Mouse (Mus musculus) v-Abl transformed pro-B cells (cell line): ENCODE data around the gene Dnajc13.

Source experiments
- in situ Hi-C, 2 experiments: fragments of 400-800 bp; cut with MboI; formaldehyde crosslinking; loops; one replicate each; pipeline ENCODE4 v1.15.1; 2025; ENCODE audit not compliant: unreplicated experiment in 2 of 2

Gene Dnajc13

GRCm38 (mm10) chr9:104148969-104149368, 113.8 kb downstream of the Dnajc13 start:
- in situ Hi-C loops = loop anchor here in 1 of 2 experiments (25.0 kb wide), 1 partner anchor 337 kb away; no protein-coding TSS in a partner anchor

- in situ Hi-C loops = loop anchor here in 1 of 2 experiments (25.0 kb wide), 1 partner anchor 334 kb away; no protein-coding TSS in a partner anchor
Measured at GRCm38 (mm10) chr9:104146683-104147082, 116.0 kb downstream of the Dnajc13 start.

- in situ Hi-C loops = loop anchor here in 1 of 2 experiments (25.0 kb wide), 1 partner anchor 332 kb away; no protein-coding TSS in a partner anchor
Measured at GRCm38 (mm10) chr9:104144314-104144996, 118.3 kb downstream of the Dnajc13 start.

GRCm38 (mm10) chr9:104142805-104143204, 119.9 kb downstream of the Dnajc13 start:
- in situ Hi-C loops = loop anchor here in 1 of 2 experiments (25.0 kb wide), 1 partner anchor 331 kb away; no protein-coding TSS in a partner anchor

GRCm38 (mm10) chr9:104140351-104140750, 122.4 kb downstream of the Dnajc13 start:
- in situ Hi-C loops = loop anchor here in 1 of 2 experiments (25.0 kb wide), 1 partner anchor 328 kb away; no protein-coding TSS in a partner anchor

GRCm38 (mm10) chr9:104130141-104130755, 132.5 kb downstream of the Dnajc13 start:
- in situ Hi-C loops = loop anchor here in 1 of 2 experiments (25.0 kb wide), 1 partner anchor 318 kb away; no protein-coding TSS in a partner anchor

- in situ Hi-C loops = loop anchor here in 1 of 2 experiments (25.0 kb wide), 1 partner anchor 316 kb away; no protein-coding TSS in a partner anchor
Measured at GRCm38 (mm10) chr9:104128110-104128509, 134.6 kb downstream of the Dnajc13 start.

- in situ Hi-C loops = loop anchor here in 1 of 2 experiments (25.0 kb wide), 1 partner anchor 315 kb away; no protein-coding TSS in a partner anchor
Measured at GRCm38 (mm10) chr9:104126833-104127232, 135.9 kb downstream of the Dnajc13 start, which contains the start of gene Ackr4. Gene Ackr4, minus strand, starts transcription at chr9:104126933.

- in situ Hi-C loops = no loop called here
Measured at GRCm38 (mm10) chr9:104123622-104124021, 139.1 kb downstream of the Dnajc13 start.

- in situ Hi-C loops = no loop called here
Measured at GRCm38 (mm10) chr9:104123101-104123500, 139.6 kb downstream of the Dnajc13 start.

GRCm38 (mm10) chr9:104109151-104109550, 153.6 kb downstream of the Dnajc13 start:
- in situ Hi-C loops = no loop called here

- in situ Hi-C loops = no loop called here
Measured at GRCm38 (mm10) chr9:104108571-104109143, 154.1 kb downstream of the Dnajc13 start.

GRCm38 (mm10) chr9:104107482-104107881, 155.2 kb downstream of the Dnajc13 start:
- in situ Hi-C loops = no loop called here

GRCm38 (mm10) chr9:104106930-104107329, 155.8 kb downstream of the Dnajc13 start:
- in situ Hi-C loops = no loop called here

- in situ Hi-C loops = no loop called here
Measured at GRCm38 (mm10) chr9:104104986-104105385, 157.7 kb downstream of the Dnajc13 start.

- in situ Hi-C loops = no loop called here
Measured at GRCm38 (mm10) chr9:104102901-104103300, 159.8 kb downstream of the Dnajc13 start.

GRCm38 (mm10) chr9:104102301-104102700, 160.4 kb downstream of the Dnajc13 start:
- in situ Hi-C loops = no loop called here

GRCm38 (mm10) chr9:104101458-104101857, 161.3 kb downstream of the Dnajc13 start:
- in situ Hi-C loops = no loop called here
